Mouse (Mus musculus) erythroid progenitor cell, adult 5-6 weeks (primary cell): Measurements from ENCODE around the gene Ryk. TPM values are rescaled to one million over a fixed set of nuclear protein-coding genes. Genes with fewer than 3 reads are reported as not detected.
"Not testable (repeated sequence)": the region's sequence is repeated elsewhere in the genome, so short reads cannot be mapped to it uniquely, and the experiment has no call there.

Source experiments
- ATAC-seq: replicated peaks from 2 replicates; pipeline ENCODE4 v1.8.0; 2016; ENCODE audit warnings: moderate number of reproducible peaks, mild to moderate bottlenecking, moderate TSS enrichment, inconsistent platforms; ENCODE audit not compliant: poor library complexity, low FRiP score, severe bottlenecking
- total RNA-seq, 2 experiments: library from RNA; stranded (forward) in 1 of 2; stranded (reverse) in 1 of 2; fragments of 150-400 nt in 1 of 2; fragments of 186-747, 209-891 nt in 1 of 2; gene quantifications; 2 replicates each; pipeline versions ENCODE4 v1.2.3 to v1.2.4; 2015 to 2017; ENCODE audit warnings: low replicate concordance in 2 of 2

The Ryk gene
- total RNA-seq, 2 experiments from 2014 or later = 1.9 to 2.9 TPM

DNA sequence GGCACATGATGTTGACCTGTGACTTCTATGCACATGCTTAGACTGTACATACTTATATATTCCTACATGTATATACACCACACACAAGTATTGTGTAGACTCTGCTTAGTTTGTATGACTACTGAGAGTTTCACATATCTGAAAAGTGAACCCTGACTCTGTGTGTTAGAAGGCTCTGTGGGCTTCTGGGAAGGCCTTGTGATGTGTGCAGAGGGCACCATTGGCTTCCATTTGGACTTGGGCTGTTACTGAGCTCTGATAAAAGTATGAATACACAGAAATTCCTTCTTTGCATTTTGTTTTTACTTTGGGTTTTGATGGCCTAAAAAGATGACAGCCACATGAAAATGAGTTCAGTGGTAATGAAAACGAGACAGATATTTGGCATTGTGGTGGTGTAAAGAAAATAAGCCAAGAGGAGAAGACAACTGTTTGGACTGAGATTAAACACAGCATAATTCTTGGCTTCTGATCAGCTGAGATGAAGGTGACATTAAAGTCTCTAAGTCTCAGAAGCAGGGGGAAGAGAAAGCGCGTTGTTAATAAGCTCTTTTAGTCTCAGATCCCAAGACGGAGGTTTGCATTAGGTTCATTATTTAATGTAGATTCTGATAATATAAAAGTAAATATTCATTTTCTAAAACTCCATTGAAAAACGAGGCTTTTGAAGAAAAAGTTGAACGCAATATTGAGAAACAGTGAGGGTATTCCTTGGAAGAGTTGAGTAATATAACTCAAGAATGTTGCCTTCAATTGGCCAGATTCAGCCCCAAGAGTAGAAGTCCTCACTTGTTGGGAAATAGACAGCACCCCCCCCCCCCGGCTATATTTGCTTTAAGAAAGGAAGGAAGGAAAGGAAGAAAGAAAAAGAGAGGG lies 58.0 kb downstream of the Ryk start:
- no peak for ATAC-seq

- no peak for ATAC-seq
These were observed 58.7 kb downstream of the Ryk start for GRCm38 (mm10) chr9:102893356-102893870.

DNA sequence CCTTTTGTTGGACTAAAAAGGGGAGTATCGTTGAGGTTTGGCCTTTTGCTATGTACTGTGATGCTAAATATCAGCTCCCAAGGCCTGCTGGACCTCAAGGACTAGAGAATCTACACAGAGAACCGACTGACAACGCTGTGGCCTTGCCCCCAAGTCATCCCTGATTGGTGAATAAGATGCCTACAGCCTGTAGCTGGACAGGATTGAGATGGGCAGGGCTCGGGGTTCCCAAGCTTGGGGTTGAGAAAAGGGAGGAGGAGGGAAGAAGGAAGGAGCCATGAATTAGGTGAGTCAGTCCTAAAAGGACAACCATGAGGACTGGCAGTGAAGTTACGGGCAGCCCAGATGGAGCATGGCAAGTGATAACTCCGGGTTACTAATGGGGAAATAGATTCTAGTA lies 65.2 kb downstream of the Ryk start:
- ATAC-seq = no peak

DNA sequence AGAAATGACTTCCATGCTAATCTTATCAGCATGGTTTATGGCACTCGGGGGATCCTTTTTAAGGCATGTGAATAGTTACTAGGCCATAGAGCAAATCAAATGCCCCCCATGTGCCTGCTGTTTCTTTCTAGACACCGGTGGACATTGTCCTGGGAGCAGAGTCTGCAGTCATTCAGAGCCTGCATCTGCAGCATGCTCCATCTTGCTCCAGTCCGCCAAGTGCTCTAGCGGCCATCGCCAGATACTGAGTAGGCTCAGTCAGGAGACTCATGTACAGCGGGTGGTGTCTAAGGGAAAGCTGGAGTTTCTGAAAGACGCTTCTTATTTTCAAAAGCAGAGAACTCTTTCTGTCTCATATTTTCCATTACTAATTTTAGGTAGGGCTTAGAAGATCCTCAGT lies 67.6 kb downstream of the Ryk start:
- no peak for ATAC-seq

DNA sequence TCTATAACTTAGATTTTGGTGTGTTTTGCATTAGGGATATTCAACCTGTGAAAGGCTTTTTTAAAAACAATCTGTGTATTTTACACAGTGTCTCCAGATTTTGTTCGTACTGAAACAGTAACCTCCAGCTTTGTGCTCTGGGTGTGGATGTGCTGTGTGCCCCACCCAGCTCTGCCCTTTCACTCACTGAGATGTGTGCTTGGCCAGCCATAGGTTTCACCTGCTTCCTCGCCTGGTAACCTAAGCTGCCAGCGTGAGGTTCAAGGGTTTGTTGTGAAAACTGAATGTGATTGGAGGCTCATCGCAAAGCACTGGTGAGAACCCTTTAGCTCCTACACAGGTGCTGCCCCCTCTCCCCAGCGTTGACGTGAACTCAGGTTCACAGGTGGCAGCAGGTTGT lies 70.2 kb downstream of the Ryk start:
- no peak for ATAC-seq

- no peak for ATAC-seq
These were observed 72.1 kb downstream of the Ryk start for GRCm38 (mm10) chr9:102906781-102907180.

DNA sequence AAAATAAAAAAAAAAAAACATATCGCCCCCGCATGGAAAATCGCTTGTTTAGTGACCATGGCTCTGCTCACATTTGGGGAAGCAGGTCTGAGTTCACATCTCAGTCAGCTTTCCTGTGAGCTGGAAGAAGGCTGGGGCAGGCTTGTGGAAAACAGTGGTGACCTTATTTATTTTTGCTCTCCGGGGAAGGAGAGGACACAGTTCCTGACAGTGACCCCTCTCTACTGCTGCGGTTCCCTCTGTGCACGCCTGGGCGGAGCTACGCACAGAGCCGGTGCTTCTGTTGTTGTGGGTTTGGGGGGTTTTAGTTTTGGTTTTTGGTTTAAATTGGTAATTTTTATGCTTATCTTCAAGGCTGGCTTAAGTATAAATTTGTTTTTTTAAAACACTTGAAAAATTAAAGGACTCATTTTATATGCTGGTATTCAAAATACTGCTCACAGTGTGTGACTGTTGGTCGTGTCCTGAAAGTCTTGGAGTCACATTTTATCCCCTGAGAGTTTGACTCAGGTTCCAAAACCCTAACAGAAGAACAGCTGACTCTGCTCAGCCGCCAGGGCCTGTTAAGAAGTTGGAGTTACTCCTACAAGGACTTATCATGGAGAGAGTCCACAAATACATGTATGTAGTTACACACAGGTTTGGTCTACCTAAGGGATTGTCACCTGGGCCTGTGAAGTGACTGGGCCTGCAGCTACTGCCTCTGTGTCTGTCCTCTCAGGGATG lies 73.0 kb downstream of the Ryk start:
- no peak for ATAC-seq

- no peak for ATAC-seq
These were observed 76.8 kb downstream of the Ryk start for GRCm38 (mm10) chr9:102911526-102911925.

DNA sequence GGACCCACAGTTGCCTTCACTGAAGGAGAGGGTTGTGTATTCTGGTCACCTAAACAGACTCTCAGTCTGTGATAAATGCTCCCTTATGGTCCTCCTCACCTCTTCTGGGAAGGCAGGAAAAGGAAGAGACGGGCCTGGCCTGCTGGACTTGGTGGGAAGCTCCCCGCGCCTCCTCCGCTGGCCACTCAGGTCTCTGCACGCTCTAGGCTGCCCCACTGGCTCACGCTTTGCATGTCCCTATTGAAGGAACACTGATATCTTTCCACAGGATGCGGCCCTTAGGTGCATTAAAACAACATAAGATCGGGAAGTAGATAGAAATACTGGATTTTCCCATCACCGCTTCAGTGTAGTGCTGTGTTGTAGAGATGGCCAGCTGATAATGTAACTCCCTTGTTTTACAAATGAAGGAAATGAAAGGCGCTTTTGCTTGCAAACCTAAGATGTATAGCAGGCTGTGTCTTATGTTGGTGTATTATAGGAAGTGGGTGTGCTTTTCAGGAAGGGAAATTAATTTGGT lies 77.9 kb downstream of the Ryk start:
- no peak for ATAC-seq

DNA sequence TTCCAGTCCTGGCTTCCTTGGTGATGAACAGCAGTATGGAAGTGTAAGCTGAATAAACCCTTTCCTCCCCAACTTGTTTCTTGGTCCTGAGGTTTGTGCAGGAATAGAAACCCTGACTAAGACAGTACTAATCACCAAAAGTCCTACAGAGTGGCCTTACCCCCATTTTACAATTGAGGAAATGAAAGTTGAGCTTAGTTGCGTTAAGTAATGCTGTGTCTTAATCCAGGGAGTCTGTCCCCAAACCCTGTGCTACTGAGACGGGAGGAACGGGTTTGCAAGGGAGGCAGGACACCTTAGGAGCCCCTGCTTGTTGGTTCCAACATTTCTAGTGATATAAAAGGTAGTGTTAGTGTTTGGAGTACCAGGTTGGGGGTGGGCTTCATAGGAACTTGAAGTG lies 78.9 kb downstream of the Ryk start:
- ATAC-seq = not testable (repeated sequence)

DNA sequence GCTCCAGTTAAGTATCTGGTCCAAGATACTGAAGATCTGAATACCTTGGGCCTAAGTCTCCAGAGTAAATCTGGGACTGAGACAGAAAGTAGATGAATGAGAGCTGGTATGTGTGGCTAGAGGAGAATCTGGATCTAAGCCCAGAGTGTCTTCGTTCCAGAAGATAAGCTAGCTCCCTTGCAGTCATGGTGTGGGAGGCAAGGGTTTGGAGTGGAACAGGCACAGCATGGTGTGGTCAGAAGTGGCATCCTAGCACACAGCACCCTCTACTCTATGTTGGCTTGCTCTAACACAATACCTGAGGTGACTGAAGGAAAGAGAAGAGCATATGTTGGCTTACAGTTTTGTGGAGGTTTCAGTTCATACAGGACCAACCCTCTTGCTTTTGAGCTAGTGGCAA lies 79.9 kb downstream of the Ryk start:
- no peak for ATAC-seq

GRCm38 (mm10) chr9:102915292-102915854 lies 80.7 kb downstream of the Ryk start:
- ATAC-seq = no peak

GRCm38 (mm10) chr9:102916076-102916475 lies 81.4 kb downstream of the Ryk start:
- no peak for ATAC-seq

DNA sequence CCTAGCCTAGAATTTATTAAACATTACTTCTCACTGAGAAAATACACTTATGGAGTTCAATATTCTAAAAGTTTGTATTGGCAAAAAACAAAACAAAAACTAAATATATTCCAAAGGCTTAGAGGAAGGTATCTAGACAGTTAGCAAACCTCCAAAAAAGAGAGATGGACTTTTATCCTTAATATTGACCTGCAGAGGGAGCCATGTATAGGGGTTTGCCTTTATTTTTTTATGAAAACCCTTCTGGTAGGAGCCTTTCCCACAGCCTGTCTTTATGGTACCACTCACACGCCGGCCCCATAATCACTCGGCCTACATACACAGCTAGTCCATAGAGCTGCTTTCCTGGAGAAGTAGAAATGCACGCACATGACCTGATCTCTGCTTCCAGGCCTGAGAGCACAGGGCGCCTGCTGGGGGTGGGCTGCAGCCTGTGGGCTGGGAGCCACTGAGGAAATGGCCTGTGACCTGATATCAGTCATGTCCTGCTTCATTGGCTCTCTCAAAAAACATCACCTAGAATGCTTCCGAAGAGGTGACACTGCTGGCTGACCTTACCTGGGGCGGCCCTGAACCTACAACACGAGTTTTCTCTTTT lies 82.9 kb downstream of the Ryk start:
- no peak for ATAC-seq

DNA sequence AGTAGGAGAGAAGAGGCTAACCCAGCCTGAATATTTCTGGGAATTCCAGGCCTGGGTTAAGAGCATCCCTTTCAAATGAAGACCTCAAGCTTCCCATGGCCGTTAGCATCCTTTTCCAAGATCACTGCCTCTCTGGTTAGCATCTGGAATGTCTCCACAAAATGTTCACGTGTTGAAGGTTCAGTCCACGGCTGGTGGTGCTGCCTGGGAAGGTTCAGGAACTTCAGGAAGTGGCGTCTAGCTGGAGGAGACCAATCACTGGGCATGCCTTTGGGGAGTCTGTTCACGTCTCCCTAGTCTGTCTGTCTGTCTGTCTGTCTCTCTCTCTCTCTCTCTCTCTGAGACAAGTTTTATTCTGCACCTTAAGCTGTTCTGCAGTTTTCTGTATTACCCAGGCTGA lies 84.8 kb downstream of the Ryk start:
- no peak for ATAC-seq

DNA sequence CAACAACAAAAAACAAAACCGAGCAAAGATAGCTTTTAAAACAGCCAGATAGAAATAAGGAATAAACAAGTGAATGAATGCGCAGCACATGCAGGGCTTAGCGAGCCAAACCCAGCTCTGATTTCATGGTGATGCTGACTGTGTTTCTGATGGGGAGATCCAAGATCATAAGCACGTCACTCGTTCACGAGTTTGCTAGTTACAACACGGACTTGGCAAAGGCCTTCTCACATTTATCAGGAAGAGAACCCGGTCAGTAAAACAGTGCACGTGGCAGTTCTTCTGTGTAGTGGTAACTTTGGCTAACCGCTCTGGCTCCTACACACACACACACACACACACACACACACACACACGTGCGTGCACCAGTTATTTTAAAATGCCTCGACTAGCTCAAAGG lies 87.1 kb downstream of the Ryk start:
- no peak for ATAC-seq

- ATAC-seq = no peak
These were observed 88.2 kb downstream of the Ryk start for GRCm38 (mm10) chr9:102922866-102923434.

- no peak for ATAC-seq
These were observed 89.1 kb downstream of the Ryk start for GRCm38 (mm10) chr9:102923836-102924235.

DNA sequence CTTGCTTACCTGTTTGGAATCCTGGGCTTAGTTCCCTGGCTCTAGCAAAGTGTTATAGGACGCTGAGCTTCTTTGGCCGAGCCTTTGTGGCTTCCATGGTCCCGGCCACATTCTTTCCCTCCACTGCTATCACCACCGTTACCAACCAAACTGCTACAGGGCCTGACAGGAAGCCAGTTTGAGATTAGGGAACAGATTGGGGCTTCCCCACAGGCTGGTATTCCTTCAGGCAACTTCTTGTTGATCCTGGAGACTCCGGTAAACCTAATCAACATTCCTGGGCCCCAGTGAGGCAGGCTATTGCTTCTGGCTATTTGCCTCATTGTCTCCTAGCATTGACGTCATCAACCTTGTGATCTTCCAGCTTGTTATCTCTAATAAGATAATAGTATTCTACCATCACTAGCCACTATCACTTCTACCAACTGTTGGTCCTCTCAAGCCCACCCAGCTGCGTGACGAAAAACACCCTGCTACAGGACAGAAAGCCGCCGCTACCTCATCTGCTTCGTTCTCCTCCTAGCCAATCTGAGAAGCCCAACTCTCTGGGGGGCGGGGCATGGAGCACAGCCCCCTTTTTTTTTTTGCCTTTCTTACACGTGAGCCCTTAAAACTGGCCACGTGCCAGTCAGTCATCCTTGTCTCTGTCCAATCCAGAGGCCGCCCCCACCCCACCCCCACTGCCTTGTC lies 90.1 kb downstream of the Ryk start:
- ATAC-seq = no peak
